Mouse (Mus musculus): ENCODE measurements around the gene Natd1. TPM values are rescaled to one million over a fixed set of nuclear protein-coding genes. Genes with fewer than 3 reads are reported as not detected.

Gene Natd1
- 26.7 and 28.3 TPM in 2 replicates for polyA plus RNA-seq (2016; fragmentation: Nextera tagmentation; extraction: Ambion mirVana)

GRCm38 (mm10) chr11:60914491-60914890, at the start of gene Natd1:
TSS of gene Natd1 (minus strand) at chr11:60914750.
- Histone ChIP-seq H3K27ac (peak within 1 kb of the TSS; percentile 88), H3K4me2 (replicated peaks) (peak within 1 kb of the TSS; percentile 81), H3K9me3 (replicated peaks) (no peaks in the 10 kb centered on the region), H3K4me1 (peaks cover 29% of the 10 kb centered on the region), H3K36me3 (no peaks in the 10 kb centered on the region), H3K4me3 (peak within 1 kb of the TSS; percentile 90), H3K9ac (peak within 1 kb of the TSS; percentile 91), H3K27me3 (no peaks in the 10 kb centered on the region)
- no peak for ATAC-seq (ENCODE audit: low FRiP score)
- 44% methylated on average over 7 of the region's 7 CpGs for WGBS

GRCm38 (mm10) chr11:60962709-60963108, 48.2 kb upstream of the Natd1 start:
- Histone ChIP-seq H3K36me3 (no peaks in the 10 kb centered on the region), H3K4me1 (peaks cover 3% of the 10 kb centered on the region; the same call in 1 of the 2 replicates), H3K9me3 (replicated peaks) (no peaks in the 10 kb centered on the region; the same call in 1 of the 2 replicates), H3K27me3 (no peaks in the 10 kb centered on the region), H3K9ac (no peak overlapping the region), H3K27ac (no peak overlapping the region), H3K4me2 (replicated peaks) (no peak overlapping the region), H3K4me3 (no peak overlapping the region)
- 84% methylated on average over 5 of the region's 5 CpGs for WGBS
- ATAC-seq (ENCODE audit: low FRiP score): no peak

- Histone ChIP-seq H3K9ac (no peak overlapping the region), H3K27me3 (no peaks in the 10 kb centered on the region), H3K4me3 (no peak overlapping the region), H3K36me3 (no peaks in the 10 kb centered on the region), H3K4me1 (no peaks in the 10 kb centered on the region), H3K4me2 (replicated peaks) (no peak overlapping the region), H3K9me3 (replicated peaks) (no peaks in the 10 kb centered on the region; the same call in 1 of the 2 replicates), H3K27ac (no peak overlapping the region)
- no peak for ATAC-seq (ENCODE audit: low FRiP score)
- whole genome bisulfite sequencing: 62% methylated on average over 1 of the region's 1 CpGs
Observed at GRCm38 (mm10) chr11:60961176-60961575, 46.6 kb upstream of the Natd1 start.

GRCm38 (mm10) chr11:60958948-60959347, 44.4 kb upstream of the Natd1 start:
- Histone ChIP-seq H3K4me1 (no peaks in the 10 kb centered on the region), H3K27ac (no peak overlapping the region), H3K27me3 (no peaks in the 10 kb centered on the region), H3K36me3 (no peaks in the 10 kb centered on the region), H3K9me3 (replicated peaks) (no peaks in the 10 kb centered on the region), H3K9ac (no peak overlapping the region), H3K4me2 (replicated peaks) (no peak overlapping the region), H3K4me3 (no peak overlapping the region)
- no peak for ATAC-seq (ENCODE audit: low FRiP score)
- 89% methylated on average over 4 of the region's 4 CpGs for WGBS

GRCm38 (mm10) chr11:60955621-60956383, 41.3 kb upstream of the Natd1 start:
- Histone ChIP-seq H3K4me1 (no peaks in the 10 kb centered on the region), H3K27me3 (no peaks in the 10 kb centered on the region), H3K36me3 (peaks cover 20% of the 10 kb centered on the region), H3K4me3 (no peak overlapping the region), H3K4me2 (replicated peaks) (no peak overlapping the region), H3K9me3 (replicated peaks) (no peaks in the 10 kb centered on the region), H3K27ac (no peak overlapping the region), H3K9ac (no peak overlapping the region)
- no peak for ATAC-seq (ENCODE audit: low FRiP score)
- 79% methylated on average over 8 of the region's 9 CpGs for WGBS

GRCm38 (mm10) chr11:60954255-60955104, 39.9 kb upstream of the Natd1 start:
- Histone ChIP-seq H3K9me3 (replicated peaks) (no peaks in the 10 kb centered on the region), H3K4me1 (no peaks in the 10 kb centered on the region), H3K36me3 (peaks cover 25% of the 10 kb centered on the region), H3K9ac (no peak overlapping the region), H3K4me3 (no peak overlapping the region), H3K27me3 (no peaks in the 10 kb centered on the region), H3K27ac (no peak overlapping the region), H3K4me2 (replicated peaks) (peak overlapping the region; percentile 30; the same call in 1 of the 2 replicates)
- 0 out of 2 replicates have a peak, but pooled peaks have one; percentile 18 for ATAC-seq (ENCODE audit: low FRiP score)
- 80% methylated on average over 10 of the region's 10 CpGs for WGBS

- Histone ChIP-seq H3K27me3 (no peaks in the 10 kb centered on the region), H3K4me1 (no peaks in the 10 kb centered on the region), H3K4me2 (replicated peaks) (peak overlapping the region; percentile 30), H3K9ac (no peak overlapping the region), H3K36me3 (peaks cover 29% of the 10 kb centered on the region), H3K9me3 (replicated peaks) (no peaks in the 10 kb centered on the region), H3K4me3 (no peak overlapping the region), H3K27ac (no peak overlapping the region)
- 6% methylated on average over 15 of the region's 15 CpGs for WGBS
- ATAC-seq (ENCODE audit: low FRiP score): peak; percentile 96
Observed at GRCm38 (mm10) chr11:60953803-60954202, 39.3 kb upstream of the Natd1 start.

GRCm38 (mm10) chr11:60952986-60953385, 38.4 kb upstream of the Natd1 start:
- no peak overlapping the region for H3K27ac ChIP-seq
- H3K9ac ChIP-seq: no peak overlapping the region
- no peaks in the 10 kb centered on the region for H3K9me3 ChIP-seq (replicated peaks)
- no peak for ATAC-seq (ENCODE audit: low FRiP score)
- 95% methylated on average over 6 of the region's 6 CpGs for WGBS
- no peaks in the 10 kb centered on the region for H3K27me3 ChIP-seq
- H3K4me1 ChIP-seq: no peaks in the 10 kb centered on the region
- H3K4me2 ChIP-seq (replicated peaks): no peak overlapping the region
- no peak overlapping the region for H3K4me3 ChIP-seq
- peaks cover 36% of the 10 kb centered on the region for H3K36me3 ChIP-seq

- H3K36me3 ChIP-seq: peaks cover 39% of the 10 kb centered on the region
- ATAC-seq (ENCODE audit: low FRiP score): no peak
- no peak overlapping the region for H3K9ac ChIP-seq
- H3K4me2 ChIP-seq (replicated peaks): no peak overlapping the region
- H3K27ac ChIP-seq: no peak overlapping the region
- H3K27me3 ChIP-seq: no peaks in the 10 kb centered on the region
- no peaks in the 10 kb centered on the region for H3K9me3 ChIP-seq (replicated peaks)
- WGBS: 92% methylated on average over 3 of the region's 3 CpGs
- H3K4me1 ChIP-seq: no peaks in the 10 kb centered on the region
- H3K4me3 ChIP-seq: no peak overlapping the region
Observed at GRCm38 (mm10) chr11:60952362-60952761, 37.8 kb upstream of the Natd1 start.

GRCm38 (mm10) chr11:60951896-60952295, 37.3 kb upstream of the Natd1 start:
- Histone ChIP-seq H3K27ac (no peak overlapping the region), H3K27me3 (no peaks in the 10 kb centered on the region), H3K4me1 (no peaks in the 10 kb centered on the region), H3K36me3 (peaks cover 41% of the 10 kb centered on the region), H3K9ac (no peak overlapping the region), H3K9me3 (replicated peaks) (no peaks in the 10 kb centered on the region), H3K4me3 (no peak overlapping the region), H3K4me2 (replicated peaks) (no peak overlapping the region)
- no peak for ATAC-seq (ENCODE audit: low FRiP score)
- 94% methylated on average over 5 of the region's 5 CpGs for WGBS

- no peak overlapping the region for H3K27ac ChIP-seq
- ATAC-seq (ENCODE audit: low FRiP score): no peak
- no peak overlapping the region for H3K4me2 ChIP-seq (replicated peaks)
- H3K9me3 ChIP-seq (replicated peaks): no peaks in the 10 kb centered on the region
- H3K27me3 ChIP-seq: no peaks in the 10 kb centered on the region
- no peak overlapping the region for H3K9ac ChIP-seq
- no peak overlapping the region for H3K4me3 ChIP-seq
- H3K4me1 ChIP-seq: peaks cover 7% of the 10 kb centered on the region
- H3K36me3 ChIP-seq: peaks cover 58% of the 10 kb centered on the region
- WGBS: 76% methylated on average over 4 of the region's 4 CpGs
Observed at GRCm38 (mm10) chr11:60945003-60945402, 30.5 kb upstream of the Natd1 start.

- no peak overlapping the region for H3K27ac ChIP-seq
- peaks cover 7% of the 10 kb centered on the region for H3K4me1 ChIP-seq
- H3K9me3 ChIP-seq (replicated peaks): no peaks in the 10 kb centered on the region
- H3K36me3 ChIP-seq: peaks cover 41% of the 10 kb centered on the region
- H3K9ac ChIP-seq: no peak overlapping the region
- no peak overlapping the region for H3K4me3 ChIP-seq
- WGBS: 92% methylated on average over 9 of the region's 9 CpGs
- H3K4me2 ChIP-seq (replicated peaks): no peak overlapping the region
- ATAC-seq (ENCODE audit: low FRiP score): no peak
- H3K27me3 ChIP-seq: no peaks in the 10 kb centered on the region
Observed at GRCm38 (mm10) chr11:60942263-60943015, 27.9 kb upstream of the Natd1 start.

Measured in hindbrain, embryonic 12.5 days (tissue).